In the genomic region with DNA sequence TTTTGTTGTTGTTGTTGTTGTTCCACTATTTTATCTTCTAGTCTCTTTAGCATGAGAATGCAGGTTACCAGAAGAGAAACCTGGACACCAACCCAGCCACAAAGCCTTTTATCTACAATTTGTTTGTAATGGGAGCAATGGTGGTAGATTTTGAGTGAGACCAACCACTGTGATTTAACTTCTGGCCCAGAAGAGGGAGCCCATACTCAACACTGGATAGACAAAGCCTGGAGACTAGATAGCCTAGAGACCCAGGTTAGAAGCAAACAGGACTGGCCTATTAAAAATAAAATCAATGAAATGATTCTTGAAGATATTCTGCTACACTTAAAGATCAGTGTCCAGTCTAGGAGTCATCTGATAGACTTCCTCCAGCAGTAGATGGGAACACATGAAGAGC, we compare ENCODE assay signal across 26 mouse cellular contexts.
DNase-seq lines count a peak whose midpoint lies in the region; ATAC-seq and TF ChIP-seq lines count a peak whose summit lies in the region.
"Had no signal": no experiment of that assay in that cellular context is flagged by ENCODE, and none has a peak within 500 bp of the region (broad histone marks: within the 10 kb centered on the region; RNA-seq: fewer than 3 reads in every experiment).

No protein-coding gene starts in this region.

- H3K4me2 ChIP-seq in liver, embryonic 12.5 days = no peak overlapping the region
- H3K4me2 ChIP-seq: embryonic facial prominence, embryonic 15.5 days; heart, embryonic 15.5 days; hindbrain, embryonic 14.5 days; limb, embryonic 12.5 days; liver, embryonic 13.5 days; midbrain, embryonic 15.5 days had no signal

- no peaks in the 10 kb centered on the region for H3K27me3 ChIP-seq in liver, embryonic 12.5 days (replicated peaks)
- H3K27me3 ChIP-seq: embryonic facial prominence, embryonic 15.5 days; heart, embryonic 15.5 days; limb, embryonic 12.5 days; liver, embryonic 13.5 days; megakaryocyte, embryonic 14.5 days; midbrain, embryonic 15.5 days had no signal

- no peak overlapping the region for H3K27ac ChIP-seq in layer of hippocampus, adult 2 months
- H3K27ac ChIP-seq in liver, embryonic 12.5 days = no peak overlapping the region
- H3K27ac ChIP-seq: embryonic facial prominence, embryonic 15.5 days; gastrocnemius, adult 2 months; heart, embryonic 15.5 days; hindbrain, embryonic 14.5 days; limb, embryonic 12.5 days; liver, embryonic 13.5 days; midbrain, embryonic 15.5 days had no signal

- no peaks in the 10 kb centered on the region for H3K36me3 ChIP-seq in liver, embryonic 12.5 days
- H3K36me3 ChIP-seq: embryonic facial prominence, embryonic 15.5 days; heart, embryonic 15.5 days; limb, embryonic 12.5 days; liver, embryonic 13.5 days; midbrain, embryonic 15.5 days had no signal

- peak; percentile 58 for TF ChIP-seq CTCF in layer of hippocampus, adult 2 months (conservative IDR thresholded peaks at IDR 0.05)

- no peak overlapping the region for H3K4me3 ChIP-seq in layer of hippocampus, adult 2 months
- no peak overlapping the region for H3K4me3 ChIP-seq in liver, embryonic 12.5 days
- H3K4me3 ChIP-seq: embryonic facial prominence, embryonic 15.5 days; gastrocnemius, adult 2 months; heart, embryonic 15.5 days; limb, embryonic 12.5 days; liver, embryonic 13.5 days; megakaryocyte, embryonic 14.5 days; midbrain, embryonic 15.5 days had no signal

- no peaks in the 10 kb centered on the region for H3K9me3 ChIP-seq in liver, embryonic 12.5 days (replicated peaks)
- H3K9me3 ChIP-seq: embryonic facial prominence, embryonic 15.5 days; heart, embryonic 15.5 days; limb, embryonic 12.5 days; liver, embryonic 13.5 days; megakaryocyte, embryonic 14.5 days; midbrain, embryonic 15.5 days had no signal

- no peak overlapping the region for H3K9ac ChIP-seq in liver, embryonic 12.5 days
- H3K9ac ChIP-seq: embryonic facial prominence, embryonic 15.5 days; heart, embryonic 15.5 days; hindbrain, embryonic 14.5 days; limb, embryonic 12.5 days; liver, embryonic 13.5 days; midbrain, embryonic 15.5 days had no signal

- ATAC-seq in frontal cortex, adult (ENCODE audit: low TSS enrichment) = peak; percentile 83
- no peak for ATAC-seq in liver, embryonic 12.5 days
- ATAC-seq: inflammation-experienced regulatory T-cells, adult 6 months; midbrain, embryonic 15.5 days had no signal

- no peak for DNase-seq in frontal cortex, postnatal 14 days (ENCODE audit: low spot score in 2 of 2)
- no peak for DNase-seq in layer of hippocampus, adult 2 months (ENCODE audit: low spot score in 2 of 2)
- no peak for DNase-seq in layer of hippocampus, postnatal 36 days
- DNase-seq in 416B (ENCODE audit: low read depth) (peak; percentile 51), ZHBTc4 (ENCODE audit: low read depth, low spot score) (peak; percentile 1)
- DNase-seq: adrenal gland, postnatal 25 days; cerebellum, adult 11 months; cerebellum, adult 9-11 months; gastrocnemius, adult 2 months; heart, postnatal 4 days; kidney, adult 8-10 months; kidney, postnatal 36 days; liver, embryonic 13.5 days; lung, adult 2 months; lung, postnatal 36 days; thymus, adult 2 months; thymus, postnatal 4 days had no signal

- H3K4me1 ChIP-seq in liver, embryonic 12.5 days = no peaks in the 10 kb centered on the region
- H3K4me1 ChIP-seq: embryonic facial prominence, embryonic 15.5 days; heart, embryonic 15.5 days; limb, embryonic 12.5 days; liver, embryonic 13.5 days; megakaryocyte, embryonic 14.5 days; midbrain, embryonic 15.5 days had no signal

Comparison
In these comparisons a context has a peak if more than half of its experiments do, and no peak if none do; other contexts are left out.
1. DNase-seq: peak in 416B (single experiment) and ZHBTc4 (single experiment); none in frontal cortex, postnatal 14 days (0 of 2), layer of hippocampus, adult 2 months (0 of 2) and layer of hippocampus, postnatal 36 days (0 of 2).